8 mouse cellular contexts compared by ENCODE assay signal in genomic region chr10:80164998-80165344, GRCm38 (mm10). TPM values are rescaled to one million over a fixed set of nuclear protein-coding genes. Genes with fewer than 3 reads are reported as not detected.
DNase-seq lines count a peak whose midpoint lies in the region; ATAC-seq and TF ChIP-seq lines count a peak whose summit lies in the region.

No protein-coding gene starts in this region.

- TF ChIP-seq POLR2A in bone marrow macrophage, adult 2 months (IDR thresholded peaks at IDR 0.05; ENCODE audit: borderline replicate concordance, low read depth, low read length), result no peak
- TF ChIP-seq POLR2A in liver, adult 2 months (IDR thresholded peaks at IDR 0.05; ENCODE audit: extremely low read depth, insufficient read depth, low read length), result no peak

- peak overlapping the region; percentile 97 for H3K4me2 ChIP-seq in heart, embryonic 11.5 days
- H3K4me2 ChIP-seq in kidney, embryonic 16.5 days (replicated peaks; ENCODE audit: low read depth, low read length), result peak overlapping the region; percentile 92

- no peaks in the 10 kb centered on the region for H3K27me3 ChIP-seq in heart, embryonic 11.5 days (ENCODE audit: control insufficient read depth, insufficient read depth, low read length)
- no peaks in the 10 kb centered on the region for H3K27me3 ChIP-seq in kidney, embryonic 16.5 days (ENCODE audit: insufficient read depth, low read length)
- H3K27me3 ChIP-seq in liver, adult 2 months (ENCODE audit: control insufficient read depth, insufficient read depth, low read length), result no peaks in the 10 kb centered on the region

- H3K9me3 ChIP-seq in heart, embryonic 11.5 days (replicated peaks; ENCODE audit: control insufficient read depth, low read length), result no peaks in the 10 kb centered on the region
- no peaks in the 10 kb centered on the region for H3K9me3 ChIP-seq in kidney, embryonic 16.5 days (ENCODE audit: low read length)

- DNase-seq in A20 (ENCODE audit: low read depth, low spot score), result peak; percentile 96
- peak; percentile 88 for DNase-seq in liver, adult 2 months (ENCODE audit: extremely low read depth, low read depth, low spot score)
- DNase-seq in spleen, postnatal 36 days (ENCODE audit: low spot score in 2 of 2), result peak; percentile 96 to 97

- peak; percentile 97 for TF ChIP-seq CTCF in bone marrow macrophage, adult 2 months (IDR thresholded peaks at IDR 0.05; ENCODE audit: low read depth, low read length)
- no peak for TF ChIP-seq CTCF in liver, adult 2 months (IDR thresholded peaks at IDR 0.05; ENCODE audit: low read depth, low read length)

- peak overlapping the region; percentile 67 for H3K27ac ChIP-seq in bone marrow macrophage, adult 2 months (ENCODE audit: insufficient read depth, low read depth, low read length)
- peak overlapping the region; percentile 100 for H3K27ac ChIP-seq in heart, embryonic 11.5 days (ENCODE audit: low read depth, low read length)
- H3K27ac ChIP-seq in kidney, embryonic 16.5 days (ENCODE audit: low read length), result peak overlapping the region; percentile 70
- H3K27ac ChIP-seq in liver, adult 2 months (replicated peaks; ENCODE audit: insufficient read depth, low read depth, low read length), result peak overlapping the region; percentile 51

- H3K4me3 ChIP-seq in bone marrow macrophage, adult 2 months (ENCODE audit: insufficient read depth, low read length), result peak overlapping the region; percentile 65
- H3K4me3 ChIP-seq in heart, embryonic 11.5 days (ENCODE audit: low read depth, low read length), result peak overlapping the region; percentile 46
- H3K4me3 ChIP-seq in kidney, embryonic 16.5 days (ENCODE audit: low read length), result peak overlapping the region; percentile 51
- peak overlapping the region; percentile 32; the same call in 1 of the 2 replicates for H3K4me3 ChIP-seq in liver, adult 2 months (ENCODE audit: insufficient read depth, low read depth, low read length)

- H3K9ac ChIP-seq in heart, embryonic 11.5 days (ENCODE audit: low read depth, low read length), result peak overlapping the region; percentile 72
- peak overlapping the region; percentile 64 for H3K9ac ChIP-seq in kidney, embryonic 16.5 days (replicated peaks; ENCODE audit: low read length)
- H3K9ac ChIP-seq in liver, adult 2 months (ENCODE audit: low read depth, low read length), result peak overlapping the region; percentile 55

- WGBS in heart, embryonic 11.5 days (ENCODE audit: insufficient replicate concordance), result under 1% methylated on average over 17 of the region's 17 CpGs
- 0% methylated on average over 17 of the region's 17 CpGs for WGBS in kidney, embryonic 16.5 days
- under 1% methylated on average over 17 of the region's 17 CpGs for WGBS in liver, adult 2 months

- ATAC-seq in erythroblast, adult 5-6 weeks (replicated peaks; ENCODE audit: low FRiP score, poor library complexity, severe bottlenecking), result peak; percentile 63
- peak; percentile 34 for ATAC-seq in heart, embryonic 11.5 days (replicated peaks; ENCODE audit: insufficient number of reproducible peaks, low FRiP score, low TSS enrichment)
- peak; percentile 11 for ATAC-seq in kidney, embryonic 16.5 days (ENCODE audit: low FRiP score, low TSS enrichment)
- peak; percentile 54 for ATAC-seq in monocyte, adult 5-6 weeks (replicated peaks; ENCODE audit: insufficient number of reproducible peaks, low FRiP score, low TSS enrichment, poor library complexity, severe bottlenecking)

- peaks cover 50% of the 10 kb centered on the region for H3K4me1 ChIP-seq in bone marrow macrophage, adult 2 months (ENCODE audit: control insufficient read depth, insufficient read depth, low read length)
- H3K4me1 ChIP-seq in heart, embryonic 11.5 days (ENCODE audit: control insufficient read depth, insufficient read depth, low read length), result peaks cover 73% of the 10 kb centered on the region
- peaks cover 79% of the 10 kb centered on the region for H3K4me1 ChIP-seq in kidney, embryonic 16.5 days (ENCODE audit: insufficient read depth, low read length)
- peaks cover 13% of the 10 kb centered on the region for H3K4me1 ChIP-seq in liver, adult 2 months (ENCODE audit: control insufficient read depth, insufficient read depth, low read length)

- H3K79me2 ChIP-seq in liver, adult 2 months (ENCODE audit: control insufficient read depth, insufficient read depth, low read length), result 0 out of 2 replicates have a peak, but pooled peaks cover under 1% of the 10 kb centered on the region

- peaks cover 3% of the 10 kb centered on the region for H3K36me3 ChIP-seq in heart, embryonic 11.5 days (ENCODE audit: control insufficient read depth, insufficient read depth, low read length)
- peaks cover 3% of the 10 kb centered on the region for H3K36me3 ChIP-seq in kidney, embryonic 16.5 days (ENCODE audit: insufficient read depth, low read length)
- H3K36me3 ChIP-seq in liver, adult 2 months (ENCODE audit: control insufficient read depth, insufficient read depth, low read length), result no peaks in the 10 kb centered on the region; the same call in 1 of the 2 replicates

RNA-seq across cellular contexts. Expression of gene Cirbp, which starts 0.8 kb away (rescaled TPM):
- 48.0 and 49.8 TPM in 2 replicates for polyA plus RNA-seq in bone marrow macrophage, adult 2 months (2012; ENCODE audit: insufficient read depth, insufficient read length, missing spikeins)
- 3.6 and 3.7 TPM in 2 replicates for total RNA-seq in erythroblast, adult 5-6 weeks (2015; ENCODE audit: low replicate concordance)
- total RNA-seq in erythroblast, adult 5-6 weeks (2017; ENCODE audit: low replicate concordance), result 14.6 and 16.3 TPM in 2 replicates
- polyA plus RNA-seq in heart, embryonic 11.5 days (2014; fragmentation: Nextera tagmentation; extraction: Ambion mirVana), result 49.1 and 52.7 TPM in 2 replicates
- polyA plus RNA-seq in kidney, embryonic 16.5 days (2015; fragmentation: Nextera tagmentation; extraction: Ambion mirVana), result 96.2 and 101 TPM in 2 replicates
- 19.5 and 25.9 TPM in 2 replicates for total RNA-seq in liver, adult 2 months (2014; rRNA removed)
- 31.8 and 37.0 TPM in 2 replicates for polyA plus RNA-seq in liver, adult 2 months (2012; rRNA removed)
- total RNA-seq in monocyte, adult 5-6 weeks (2017), result 137 to 163 TPM (median 145 TPM) in 3 replicates

RNA-seq across cellular contexts. Expression of gene 1600002K03Rik, which starts 7.8 kb away (rescaled TPM):
- polyA plus RNA-seq in bone marrow macrophage, adult 2 months (2012; ENCODE audit: insufficient read depth, insufficient read length, missing spikeins), result 22.7 and 23.9 TPM in 2 replicates
- 7.5 TPM in 1 of 2 replicates, not detected in the other for total RNA-seq in erythroblast, adult 5-6 weeks (2015; ENCODE audit: low replicate concordance)
- 5.9 TPM in 1 of 2 replicates, not detected in the other for total RNA-seq in erythroblast, adult 5-6 weeks (2017; ENCODE audit: low replicate concordance)
- 9.6 and 12.4 TPM in 2 replicates for polyA plus RNA-seq in heart, embryonic 11.5 days (2014; fragmentation: Nextera tagmentation; extraction: Ambion mirVana)
- polyA plus RNA-seq in kidney, embryonic 16.5 days (2015; fragmentation: Nextera tagmentation; extraction: Ambion mirVana), result 15.2 and 15.3 TPM in 2 replicates
- 5.1 and 7.7 TPM in 2 replicates for total RNA-seq in liver, adult 2 months (2014; rRNA removed)
- polyA plus RNA-seq in liver, adult 2 months (2012; rRNA removed), result 10.0 and 10.4 TPM in 2 replicates
- total RNA-seq in monocyte, adult 5-6 weeks (2017), result 16.2 to 29.1 TPM (median 18.0 TPM) in 3 replicates

RNA-seq across cellular contexts. Expression of gene Efna2, which starts 14.3 kb away (rescaled TPM):
- polyA plus RNA-seq in bone marrow macrophage, adult 2 months (2012; ENCODE audit: insufficient read depth, insufficient read length, missing spikeins), result 0.51 and 1.0 TPM in 2 replicates
- total RNA-seq in erythroblast, adult 5-6 weeks (2015; ENCODE audit: low replicate concordance), result not detected in 2 replicates
- not detected in 2 replicates for total RNA-seq in erythroblast, adult 5-6 weeks (2017; ENCODE audit: low replicate concordance)
- 13.9 and 14.8 TPM in 2 replicates for polyA plus RNA-seq in heart, embryonic 11.5 days (2014; fragmentation: Nextera tagmentation; extraction: Ambion mirVana)
- 11.0 and 11.8 TPM in 2 replicates for polyA plus RNA-seq in kidney, embryonic 16.5 days (2015; fragmentation: Nextera tagmentation; extraction: Ambion mirVana)
- total RNA-seq in liver, adult 2 months (2014; rRNA removed), result under 0.01 and 0.07 TPM in 2 replicates
- 0.26 TPM in 2 replicates for polyA plus RNA-seq in liver, adult 2 months (2012; rRNA removed)
- total RNA-seq in monocyte, adult 5-6 weeks (2017), result 1.0 TPM in 1 of 3 replicates, not detected in the others

RNA-seq across cellular contexts. Expression of gene Midn, which starts 16.9 kb away (rescaled TPM):
- polyA plus RNA-seq in bone marrow macrophage, adult 2 months (2012; ENCODE audit: insufficient read depth, insufficient read length, missing spikeins), result 32.9 and 40.5 TPM in 2 replicates
- total RNA-seq in erythroblast, adult 5-6 weeks (2015; ENCODE audit: low replicate concordance), result 5.0 and 7.7 TPM in 2 replicates
- total RNA-seq in erythroblast, adult 5-6 weeks (2017; ENCODE audit: low replicate concordance), result 3.9 and 7.4 TPM in 2 replicates
- polyA plus RNA-seq in heart, embryonic 11.5 days (2014; fragmentation: Nextera tagmentation; extraction: Ambion mirVana), result 29.5 and 31.9 TPM in 2 replicates
- 15.9 and 16.8 TPM in 2 replicates for polyA plus RNA-seq in kidney, embryonic 16.5 days (2015; fragmentation: Nextera tagmentation; extraction: Ambion mirVana)
- total RNA-seq in liver, adult 2 months (2014; rRNA removed), result 6.9 and 11.6 TPM in 2 replicates
- polyA plus RNA-seq in liver, adult 2 months (2012; rRNA removed), result 27.4 and 38.8 TPM in 2 replicates
- total RNA-seq in monocyte, adult 5-6 weeks (2017), result 27.3 to 65.5 TPM (median 29.9 TPM) in 3 replicates

RNA-seq across cellular contexts. Expression of gene Cbarp, which starts 24.3 kb away (rescaled TPM):
- 2.0 and 2.9 TPM in 2 replicates for polyA plus RNA-seq in bone marrow macrophage, adult 2 months (2012; ENCODE audit: insufficient read depth, insufficient read length, missing spikeins)
- not detected in 2 replicates for total RNA-seq in erythroblast, adult 5-6 weeks (2015; ENCODE audit: low replicate concordance)
- total RNA-seq in erythroblast, adult 5-6 weeks (2017; ENCODE audit: low replicate concordance), result not detected in 2 replicates
- polyA plus RNA-seq in heart, embryonic 11.5 days (2014; fragmentation: Nextera tagmentation; extraction: Ambion mirVana), result 2.5 and 2.7 TPM in 2 replicates
- 6.4 and 7.3 TPM in 2 replicates for polyA plus RNA-seq in kidney, embryonic 16.5 days (2015; fragmentation: Nextera tagmentation; extraction: Ambion mirVana)
- 0.47 and 0.55 TPM in 2 replicates for total RNA-seq in liver, adult 2 months (2014; rRNA removed)
- polyA plus RNA-seq in liver, adult 2 months (2012; rRNA removed), result 1.2 TPM in 2 replicates
- total RNA-seq in monocyte, adult 5-6 weeks (2017), result 0.29 to 5.8 TPM (median 4.1 TPM) in 3 replicates

Comparison
In these comparisons a context has a peak if more than half of its experiments do, and no peak if none do; other contexts are left out.
1. Peak in every context shown above with its lines: DNase-seq, ATAC-seq, H3K4me3 ChIP-seq and H3K27ac ChIP-seq.
2. ATAC-seq: peak in every context shown above with its lines; median percentile 63 in erythroblast, adult 5-6 weeks; 54 in monocyte, adult 5-6 weeks; 34 in heart, embryonic 11.5 days; 11 in kidney, embryonic 16.5 days.